Mouse (Mus musculus) megakaryocyte-erythroid progenitor cell, adult 5-6 weeks (primary cell): ENCODE measurements around the gene Hdgf. TPM values are rescaled to one million over a fixed set of nuclear protein-coding genes. Genes with fewer than 3 reads are reported as not detected.
"Not testable (repeated sequence)": the region's sequence is repeated elsewhere in the genome, so short reads cannot be mapped to it uniquely, and the experiment has no call there.

Experiments used
- ATAC-seq: replicated peaks from 2 replicates; pipeline ENCODE4 v1.8.0; 2016; ENCODE audit warnings: mild to moderate bottlenecking, inconsistent platforms; ENCODE audit not compliant: severe bottlenecking, poor library complexity, low FRiP score, low TSS enrichment
- total RNA-seq, 2 experiments: library from RNA; stranded (forward) in 1 of 2; stranded (reverse) in 1 of 2; fragments of 200-1000, 215-1000 nt in 1 of 2; fragments of >200 nt in 1 of 2; fragmentation: Nextera tagmentation in 1 of 2; gene quantifications; 2 replicates each; pipeline ENCODE4 v1.2.3; 2014 to 2017

Gene Hdgf
- 676 and 813 TPM in 2 replicates for total RNA-seq (2014; fragmentation: Nextera tagmentation)
- total RNA-seq (2017), result 908 and 1,020 TPM in 2 replicates

DNA sequence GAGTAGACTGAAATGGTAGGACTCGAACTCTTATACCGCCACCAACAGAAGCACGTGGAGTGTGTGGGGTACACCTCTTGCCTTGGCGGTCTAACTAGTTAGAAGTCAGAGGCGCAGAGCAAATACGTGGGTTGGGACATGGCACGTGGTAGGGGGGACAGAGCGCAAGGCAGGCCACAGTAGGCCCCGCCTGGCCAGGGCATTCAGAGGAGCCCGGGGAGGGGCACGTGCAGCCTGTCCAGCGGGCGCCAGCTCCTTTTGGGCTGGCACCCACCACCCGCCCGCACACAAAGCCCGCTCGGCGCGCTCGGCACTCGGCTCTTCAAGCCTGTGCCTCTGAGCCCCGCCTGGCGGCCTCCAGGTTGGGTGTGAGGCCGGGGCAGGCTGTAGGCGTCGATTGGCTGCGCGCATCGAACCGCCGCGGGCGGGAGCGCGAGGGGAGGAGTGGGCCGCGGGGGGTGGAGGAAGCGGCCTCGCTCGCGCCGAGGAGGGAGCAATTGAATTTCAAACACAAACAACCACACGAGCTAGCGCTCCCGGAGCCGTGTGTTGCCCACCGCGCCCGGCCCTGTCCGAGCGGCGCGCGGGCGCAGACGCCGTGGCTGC is at the start of gene Hdgf:
TSS of gene Hdgf (plus strand) at position 442 of the 606 bp plus-strand sequence.
- ATAC-seq, result peak; percentile 78

DNA sequence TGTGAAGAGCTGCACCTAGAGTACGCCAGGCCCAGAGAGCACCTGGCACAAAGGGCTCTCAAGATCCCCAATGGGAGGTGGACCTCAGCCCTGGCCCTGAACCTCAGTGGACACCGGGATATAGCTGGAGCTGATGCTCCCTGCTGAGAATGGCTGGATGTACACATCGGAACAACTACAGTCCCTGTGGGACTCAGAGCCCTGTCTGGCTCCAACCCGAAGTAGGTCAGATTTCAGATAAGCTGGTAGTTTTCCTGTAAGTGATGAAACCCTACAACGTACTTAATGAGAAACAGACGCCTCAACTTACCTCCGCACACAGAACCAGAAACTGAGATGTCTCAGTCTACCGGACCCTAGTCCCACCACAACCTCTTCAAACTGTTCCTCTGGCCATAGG is 48.5 kb upstream of the Hdgf start:
- no peak for ATAC-seq

GRCm38 (mm10) chr3:87859813-87860212 is 46.3 kb upstream of the Hdgf start:
- peak; percentile 73 for ATAC-seq

GRCm38 (mm10) chr3:87864111-87864510 is 42.0 kb upstream of the Hdgf start:
- not testable (repeated sequence) for ATAC-seq

- no peak for ATAC-seq
These were observed 28.4 kb upstream of the Hdgf start for GRCm38 (mm10) chr3:87877730-87878129.

- ATAC-seq, result no peak
These were observed 21.8 kb upstream of the Hdgf start for GRCm38 (mm10) chr3:87884291-87884690.

- ATAC-seq, result peak; percentile 49
These were observed 21.3 kb upstream of the Hdgf start for GRCm38 (mm10) chr3:87884708-87885251.

- ATAC-seq, result peak; percentile 94
These were observed 20.7 kb upstream of the Hdgf start, which contains the start of gene Prcc for GRCm38 (mm10) chr3:87885281-87886003. Gene Prcc (minus strand): TSS chr3:87885608.

GRCm38 (mm10) chr3:87886004-87886365 is 20.1 kb upstream of the Hdgf start:
- ATAC-seq, result peak; percentile 8; the same call in 1 of the 2 replicates

DNA sequence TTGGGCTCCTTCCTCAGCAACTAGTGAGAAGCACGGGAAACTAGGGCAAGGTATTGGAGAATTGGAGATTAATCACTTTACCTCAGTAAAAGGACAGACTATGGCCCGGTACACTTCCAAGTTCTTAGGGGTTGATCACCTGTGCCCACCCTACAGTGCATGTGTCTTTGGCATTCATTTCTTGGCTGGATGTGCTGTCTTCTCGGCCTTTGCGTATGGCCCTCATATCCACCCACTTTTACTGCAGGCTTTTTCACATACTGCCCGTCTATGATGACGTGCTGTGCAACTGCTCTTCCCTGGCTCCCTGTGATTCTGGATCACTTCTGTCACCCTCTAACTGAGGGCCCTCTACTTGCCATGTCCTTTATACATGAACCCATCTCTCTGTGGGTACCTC is 19.7 kb upstream of the Hdgf start:
- ATAC-seq, result no peak

GRCm38 (mm10) chr3:87887400-87887799 is 18.7 kb upstream of the Hdgf start:
- not testable (repeated sequence) for ATAC-seq

DNA sequence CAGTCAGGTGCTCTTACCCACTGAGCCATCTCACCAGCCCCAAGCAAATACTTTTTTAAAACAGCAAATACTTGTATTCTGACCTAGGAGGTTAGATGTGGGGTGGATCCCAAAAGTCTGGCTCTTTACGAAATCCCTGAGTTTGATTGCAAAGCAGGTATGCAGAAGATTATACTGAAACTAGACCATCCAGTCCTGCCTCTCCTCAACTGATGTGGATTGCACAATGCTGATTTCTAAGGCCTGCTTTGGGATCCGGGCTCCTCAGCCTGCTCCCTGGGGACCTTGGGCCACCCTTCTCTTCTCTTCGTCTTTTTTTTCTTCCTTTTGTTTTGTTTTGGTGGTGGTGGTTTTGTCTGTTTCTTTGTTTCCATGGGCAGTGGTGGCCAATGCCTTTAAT is 14.6 kb upstream of the Hdgf start:
- no peak for ATAC-seq

GRCm38 (mm10) chr3:87893367-87893905 is 12.7 kb upstream of the Hdgf start:
- no peak for ATAC-seq

GRCm38 (mm10) chr3:87899266-87899665 is 6.9 kb upstream of the Hdgf start:
- no peak for ATAC-seq

DNA sequence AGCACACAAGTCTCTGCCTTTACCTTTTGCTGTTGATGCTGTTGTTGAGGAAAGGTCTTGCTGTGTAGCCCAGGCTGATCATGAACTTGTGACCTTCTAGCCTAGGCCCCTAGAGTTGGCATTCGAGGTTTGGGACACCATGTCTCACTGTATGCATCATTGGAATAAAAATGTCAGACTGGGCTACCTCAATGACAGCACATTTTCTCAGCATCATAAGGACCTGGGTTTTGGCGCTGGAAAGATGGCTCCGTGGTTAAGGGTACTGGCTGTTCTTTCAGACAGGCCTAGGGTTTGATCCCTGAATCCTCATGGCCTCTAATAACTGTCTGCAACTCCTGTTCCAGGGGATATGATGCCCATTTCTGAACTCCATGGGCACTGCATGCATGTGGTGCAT is 6.3 kb upstream of the Hdgf start:
- ATAC-seq, result no peak

DNA sequence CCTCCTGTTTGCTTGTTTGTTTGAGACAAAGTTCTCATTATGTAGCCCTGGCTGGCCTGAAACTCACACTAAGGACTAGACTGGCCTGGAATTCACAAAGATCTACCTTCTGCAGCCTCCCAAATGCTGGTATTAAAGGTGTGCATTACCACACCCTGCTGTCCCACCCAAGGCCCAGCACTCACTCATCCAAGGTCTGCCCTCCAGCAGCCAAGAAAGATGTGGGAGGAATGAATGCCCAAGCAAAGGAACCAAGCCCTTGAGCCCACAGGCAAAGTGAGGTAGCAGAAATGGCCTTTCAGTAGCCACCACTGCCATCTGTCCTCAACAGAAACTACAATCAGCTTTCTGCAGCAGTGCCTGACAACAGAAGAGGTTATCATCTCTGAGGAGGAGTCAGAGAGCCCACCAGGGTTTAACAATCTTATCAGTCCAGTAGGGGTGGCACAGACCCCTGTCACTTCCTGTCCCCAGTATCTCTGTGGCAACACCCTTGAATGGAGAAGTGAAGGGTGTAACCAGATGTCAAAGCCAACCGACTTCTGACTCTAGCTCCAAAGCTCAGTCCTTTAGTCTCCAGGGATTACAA is 5.0 kb upstream of the Hdgf start:
- peak; percentile 93 for ATAC-seq

DNA sequence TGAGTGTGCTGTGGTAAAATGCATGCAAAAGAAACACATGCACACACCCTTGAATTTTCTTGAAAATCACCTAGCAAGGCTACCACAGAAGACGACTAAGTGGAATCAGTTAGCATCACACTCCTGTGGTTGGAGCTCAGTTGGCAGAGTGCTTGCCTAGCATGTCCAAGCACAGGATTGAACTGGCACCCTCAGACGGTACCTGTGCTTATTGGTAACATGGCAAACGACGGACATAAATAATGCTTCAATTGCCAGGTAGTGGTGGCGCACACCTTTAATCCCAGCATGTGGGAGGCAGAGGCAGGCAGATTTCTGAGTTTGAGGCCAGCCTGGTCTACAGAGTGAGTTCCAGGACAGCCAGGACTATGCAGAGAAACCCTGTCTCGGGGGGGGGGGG is 4.2 kb upstream of the Hdgf start:
- peak; percentile 14; the same call in 1 of the 2 replicates for ATAC-seq

DNA sequence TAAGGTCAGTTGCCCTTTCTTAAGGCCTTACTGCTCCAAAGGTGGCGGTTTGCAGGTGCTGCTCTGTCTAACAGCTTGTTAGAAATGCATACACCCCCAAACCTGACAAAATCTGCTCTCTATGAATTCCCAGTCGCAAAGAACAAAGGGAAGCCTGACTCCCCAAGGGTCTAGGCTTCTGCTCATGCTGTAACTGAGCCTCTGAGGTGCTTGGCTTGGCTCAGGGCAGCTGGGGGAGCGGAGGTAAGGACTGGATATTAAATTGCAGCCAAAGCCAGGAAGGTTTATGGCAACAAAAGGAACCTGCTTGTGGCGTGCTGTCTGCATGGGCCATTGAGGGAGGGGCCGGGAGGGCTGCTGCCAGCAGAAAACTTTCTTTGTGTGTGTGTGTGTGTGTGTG is 2.3 kb upstream of the Hdgf start:
- ATAC-seq, result no peak

GRCm38 (mm10) chr3:87906601-87906980 is 470 bp downstream of the Hdgf start:
- no peak for ATAC-seq
